Comparison of ENCODE assay signal across 20 mouse cellular contexts in the genomic region with DNA sequence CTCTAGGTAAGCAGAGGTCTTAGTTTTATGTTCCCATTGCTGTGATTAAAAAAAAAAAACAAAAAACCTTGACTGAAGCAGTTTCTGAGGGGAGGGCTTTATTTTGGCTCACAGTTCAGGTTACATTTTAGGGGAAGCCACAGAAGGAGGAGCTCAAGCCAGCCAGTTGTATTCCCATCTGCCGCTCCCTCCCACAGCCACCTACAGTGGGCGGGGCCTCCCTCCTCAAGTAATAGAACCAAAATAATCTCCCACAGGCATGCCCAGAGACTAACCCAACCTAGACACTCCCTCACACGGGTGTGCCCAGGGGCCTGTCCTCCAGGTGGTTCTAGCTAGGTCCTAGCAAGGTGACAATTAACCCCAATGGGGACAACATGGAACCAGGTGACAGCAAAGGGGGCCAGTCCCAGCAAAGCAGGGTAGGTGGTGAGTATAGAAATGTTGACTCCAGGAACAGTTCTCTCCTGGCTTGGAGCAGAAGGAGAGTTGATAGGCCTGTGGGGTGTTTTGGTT. TPM values are rescaled to one million over a fixed set of nuclear protein-coding genes. Genes with fewer than 3 reads are reported as not detected.
A peak's percentile ranks its signal among the peaks of the same experiment; 100 is the strongest.
DNase-seq lines count a peak whose midpoint lies in the region; ATAC-seq lines count a peak whose summit lies in the region.
"Had no signal": no experiment of that assay in that cellular context is flagged by ENCODE, and none has a peak within 500 bp of the region (broad histone marks: within the 10 kb centered on the region; RNA-seq: fewer than 3 reads in every experiment).

No protein-coding gene starts in this region.

- 64% methylated on average over 3 of the region's 3 CpGs for WGBS in embryonic facial prominence, embryonic 12.5 days
- 73% methylated on average over 3 of the region's 3 CpGs for WGBS in embryonic facial prominence, embryonic 10.5 days
- WGBS in midbrain, embryonic 11.5 days, result 62% methylated on average over 3 of the region's 3 CpGs
- WGBS in midbrain, embryonic 16.5 days, result 62% methylated on average over 3 of the region's 3 CpGs
- 45% methylated on average over 3 of the region's 3 CpGs for WGBS in forebrain, embryonic 15.5 days

- no peak overlapping the region for H3K4me2 ChIP-seq in embryonic facial prominence, embryonic 12.5 days (replicated peaks)
- no peak overlapping the region for H3K4me2 ChIP-seq in midbrain, embryonic 11.5 days
- no peak overlapping the region for H3K4me2 ChIP-seq in midbrain, embryonic 16.5 days (ENCODE audit: low read length)
- no peak overlapping the region for H3K4me2 ChIP-seq in forebrain, embryonic 15.5 days (replicated peaks)
- H3K4me2 ChIP-seq: heart, embryonic 13.5 days; hindbrain, embryonic 15.5 days had no signal

- DNase-seq in embryonic facial prominence, embryonic 10.5 days (ENCODE audit: low spot score), result no peak
- peak; percentile 82 for DNase-seq in midbrain, embryonic 11.5 days (ENCODE audit: low spot score, missing footprints)
- no peak for DNase-seq in right cerebral cortex, postnatal 36 days (ENCODE audit: low spot score in 2 of 2)
- no peak for DNase-seq in cerebellum, postnatal 10 days
- DNase-seq: adrenal gland, adult 2 months; adrenal gland, postnatal 25 days; B cell, adult 2 months; cerebellum, adult 18-20 months; cerebellum, adult 9-11 months; gastrocnemius, postnatal 14 days; heart, postnatal 36 days; kidney, adult 2 months had no signal

- no peak overlapping the region for H3K4me3 ChIP-seq in embryonic facial prominence, embryonic 12.5 days
- H3K4me3 ChIP-seq in embryonic facial prominence, embryonic 10.5 days, result no peak overlapping the region
- H3K4me3 ChIP-seq in midbrain, embryonic 11.5 days (ENCODE audit: low read depth, low read length), result no peak overlapping the region
- H3K4me3 ChIP-seq in midbrain, embryonic 16.5 days (ENCODE audit: low read depth, low read length), result no peak overlapping the region
- H3K4me3 ChIP-seq in forebrain, embryonic 15.5 days, result no peak overlapping the region
- H3K4me3 ChIP-seq: heart, embryonic 13.5 days; hindbrain, embryonic 15.5 days had no signal

- H3K27ac ChIP-seq in embryonic facial prominence, embryonic 12.5 days, result no peak overlapping the region
- no peak overlapping the region for H3K27ac ChIP-seq in embryonic facial prominence, embryonic 10.5 days (replicated peaks)
- H3K27ac ChIP-seq in midbrain, embryonic 11.5 days (ENCODE audit: low read depth, low read length), result no peak overlapping the region
- no peak overlapping the region for H3K27ac ChIP-seq in midbrain, embryonic 16.5 days (ENCODE audit: low read length)
- H3K27ac ChIP-seq in forebrain, embryonic 15.5 days (replicated peaks), result no peak overlapping the region
- H3K27ac ChIP-seq: heart, embryonic 13.5 days; hindbrain, embryonic 15.5 days had no signal

- ATAC-seq in embryonic facial prominence, embryonic 12.5 days (ENCODE audit: insufficient number of reproducible peaks, insufficient read depth, low FRiP score, low TSS enrichment), result peak; percentile 41; the same call in 1 of the 2 replicates
- no peak for ATAC-seq in midbrain, embryonic 11.5 days (ENCODE audit: low FRiP score)
- no peak for ATAC-seq in midbrain, embryonic 16.5 days
- peak; percentile 43; the same call in 1 of the 2 replicates for ATAC-seq in forebrain, embryonic 15.5 days (replicated peaks)
- ATAC-seq: CD4-positive, CD25-positive, alpha-beta regulatory T cell, adult 4 months; intestine, embryonic 16.5 days had no signal

- H3K9ac ChIP-seq in embryonic facial prominence, embryonic 12.5 days, result no peak overlapping the region
- H3K9ac ChIP-seq in midbrain, embryonic 11.5 days (ENCODE audit: low read length), result no peak overlapping the region
- H3K9ac ChIP-seq in midbrain, embryonic 16.5 days (ENCODE audit: low read depth, low read length), result no peak overlapping the region
- H3K9ac ChIP-seq in forebrain, embryonic 15.5 days (replicated peaks), result no peak overlapping the region
- H3K9ac ChIP-seq: heart, embryonic 13.5 days; hindbrain, embryonic 15.5 days had no signal

- H3K27me3 ChIP-seq in embryonic facial prominence, embryonic 12.5 days, result peaks cover 54% of the 10 kb centered on the region
- H3K27me3 ChIP-seq in embryonic facial prominence, embryonic 10.5 days (replicated peaks; ENCODE audit: low read depth, poor library complexity, severe bottlenecking), result peaks cover 91% of the 10 kb centered on the region
- H3K27me3 ChIP-seq in midbrain, embryonic 11.5 days (ENCODE audit: control insufficient read depth, insufficient read depth, low read length), result peaks cover 43% of the 10 kb centered on the region
- H3K27me3 ChIP-seq in midbrain, embryonic 16.5 days (ENCODE audit: control insufficient read depth, insufficient read depth, low read depth, low read length), result peaks cover 52% of the 10 kb centered on the region
- peaks cover 41% of the 10 kb centered on the region for H3K27me3 ChIP-seq in forebrain, embryonic 15.5 days

- no peaks in the 10 kb centered on the region for H3K9me3 ChIP-seq in embryonic facial prominence, embryonic 12.5 days
- H3K9me3 ChIP-seq in embryonic facial prominence, embryonic 10.5 days, result no peaks in the 10 kb centered on the region
- H3K9me3 ChIP-seq in midbrain, embryonic 11.5 days (ENCODE audit: control insufficient read depth, low read length), result no peaks in the 10 kb centered on the region
- no peaks in the 10 kb centered on the region for H3K9me3 ChIP-seq in midbrain, embryonic 16.5 days (replicated peaks; ENCODE audit: control insufficient read depth, low read length, poor library complexity, severe bottlenecking)
- no peaks in the 10 kb centered on the region for H3K9me3 ChIP-seq in forebrain, embryonic 15.5 days
- H3K9me3 ChIP-seq: heart, embryonic 13.5 days; hindbrain, embryonic 15.5 days had no signal

- H3K36me3 ChIP-seq in embryonic facial prominence, embryonic 12.5 days, result no peaks in the 10 kb centered on the region
- no peaks in the 10 kb centered on the region for H3K36me3 ChIP-seq in embryonic facial prominence, embryonic 10.5 days (replicated peaks)
- no peaks in the 10 kb centered on the region for H3K36me3 ChIP-seq in midbrain, embryonic 11.5 days (ENCODE audit: control insufficient read depth, insufficient read depth, low read length)
- no peaks in the 10 kb centered on the region for H3K36me3 ChIP-seq in midbrain, embryonic 16.5 days (ENCODE audit: control insufficient read depth, insufficient read depth, low read length)
- no peaks in the 10 kb centered on the region for H3K36me3 ChIP-seq in forebrain, embryonic 15.5 days
- H3K36me3 ChIP-seq: heart, embryonic 13.5 days; hindbrain, embryonic 15.5 days had no signal

- peaks cover 3% of the 10 kb centered on the region; the same call in 1 of the 2 replicates for H3K4me1 ChIP-seq in embryonic facial prominence, embryonic 12.5 days
- peaks cover 7% of the 10 kb centered on the region; the same call in 1 of the 2 replicates for H3K4me1 ChIP-seq in embryonic facial prominence, embryonic 10.5 days
- H3K4me1 ChIP-seq in midbrain, embryonic 11.5 days (ENCODE audit: control insufficient read depth, insufficient read depth, low read length), result 0 out of 2 replicates have a peak, but pooled peaks cover 2% of the 10 kb centered on the region
- no peaks in the 10 kb centered on the region for H3K4me1 ChIP-seq in midbrain, embryonic 16.5 days (ENCODE audit: control insufficient read depth, insufficient read depth, low read length)
- 0 out of 2 replicates have a peak, but pooled peaks cover 6% of the 10 kb centered on the region for H3K4me1 ChIP-seq in forebrain, embryonic 15.5 days
- H3K4me1 ChIP-seq: heart, embryonic 13.5 days; hindbrain, embryonic 15.5 days had no signal

RNA-seq across cellular contexts. Expression of a gene that starts 12.3 kb away (rescaled TPM):
- 3.3 and 5.1 TPM in 2 replicates for polyA plus RNA-seq in embryonic facial prominence, embryonic 12.5 days (2016; fragmentation: Nextera tagmentation; extraction: Ambion mirVana)
- 1.7 and 2.1 TPM in 2 replicates for polyA plus RNA-seq in embryonic facial prominence, embryonic 10.5 days (2016; fragmentation: Nextera tagmentation; extraction: Ambion mirVana)
- polyA plus RNA-seq in midbrain, embryonic 11.5 days (2014; fragmentation: Nextera tagmentation; extraction: Ambion mirVana), result 0.43 and 1.3 TPM in 2 replicates
- polyA plus RNA-seq in midbrain, embryonic 16.5 days (2015; fragmentation: Nextera tagmentation; extraction: Ambion mirVana), result not detected in 2 replicates
- 3.1 and 5.5 TPM in 2 replicates for polyA plus RNA-seq in forebrain, embryonic 15.5 days (2015; fragmentation: Nextera tagmentation; extraction: Ambion mirVana)
- polyA plus RNA-seq: adrenal gland, adult 2 months; CD4-positive, CD25-positive, alpha-beta regulatory T cell, adult 4 months; heart, postnatal 0 days; kidney, adult 2 months had no signal

Comparison
In these comparisons a context has a peak if more than half of its experiments do, and no peak if none do; other contexts are left out.
1. ATAC-seq: peak in embryonic facial prominence, embryonic 12.5 days (single experiment) and forebrain, embryonic 15.5 days (single experiment); none in midbrain, embryonic 11.5 days (single experiment) and midbrain, embryonic 16.5 days (single experiment).